Mouse (Mus musculus): ENCODE measurements around the gene Mast2.
A peak's percentile ranks its signal among the peaks of the same experiment; 100 is the strongest.

Gene Mast2

GRCm38 (mm10) chr4:116464126-116464981 lies at the start of gene Mast2:
TSS of gene Mast2 (minus strand) at chr4:116464183.
- DNase-seq: peak; percentile 76

GRCm38 (mm10) chr4:116507425-116508218 lies 43.6 kb upstream of the Mast2 start, which contains the start of gene Ipp:
TSS of gene Ipp (plus strand) at chr4:116507549.
- peak; percentile 95 for DNase-seq

- DNase-seq: no peak
These were observed 43.0 kb upstream of the Mast2 start for GRCm38 (mm10) chr4:116506886-116507424.

GRCm38 (mm10) chr4:116499978-116500377 lies 36.0 kb upstream of the Mast2 start:
- no peak for DNase-seq

- no peak for DNase-seq
These were observed 29.7 kb upstream of the Mast2 start for GRCm38 (mm10) chr4:116493646-116494045.

GRCm38 (mm10) chr4:116492460-116492859 lies 28.5 kb upstream of the Mast2 start:
- no peak for DNase-seq

GRCm38 (mm10) chr4:116491886-116492285 lies 27.9 kb upstream of the Mast2 start:
- no peak for DNase-seq

- no peak for DNase-seq
These were observed 27.1 kb upstream of the Mast2 start for GRCm38 (mm10) chr4:116491119-116491536.

GRCm38 (mm10) chr4:116483476-116483875 lies 19.5 kb upstream of the Mast2 start:
- DNase-seq: no peak

- DNase-seq: no peak
These were observed 17.3 kb upstream of the Mast2 start for GRCm38 (mm10) chr4:116481322-116481721.

GRCm38 (mm10) chr4:116463231-116464125 lies 505 bp downstream of the Mast2 start:
- peak; percentile 11 for DNase-seq

- no peak for DNase-seq
These were observed 2.0 kb downstream of the Mast2 start for GRCm38 (mm10) chr4:116461943-116462342.

- DNase-seq: no peak
These were observed 12.4 kb downstream of the Mast2 start for GRCm38 (mm10) chr4:116451553-116451952.

GRCm38 (mm10) chr4:116449951-116450350 lies 14.0 kb downstream of the Mast2 start:
- no peak for DNase-seq

- DNase-seq: peak; percentile 15
These were observed 15.3 kb downstream of the Mast2 start for GRCm38 (mm10) chr4:116448673-116449072.

- no peak for DNase-seq
These were observed 24.6 kb downstream of the Mast2 start for GRCm38 (mm10) chr4:116439383-116439782.

GRCm38 (mm10) chr4:116438561-116438960 lies 25.4 kb downstream of the Mast2 start:
- DNase-seq: no peak

- DNase-seq: no peak
These were observed 28.4 kb downstream of the Mast2 start for GRCm38 (mm10) chr4:116435626-116436025.

GRCm38 (mm10) chr4:116422186-116422585 lies 41.8 kb downstream of the Mast2 start:
- no peak for DNase-seq

GRCm38 (mm10) chr4:116421170-116421569 lies 42.8 kb downstream of the Mast2 start:
- DNase-seq: no peak

GRCm38 (mm10) chr4:116412993-116413392 lies 51.0 kb downstream of the Mast2 start:
- DNase-seq: no peak

GRCm38 (mm10) chr4:116411401-116411800 lies 52.6 kb downstream of the Mast2 start:
- DNase-seq: no peak
